Mouse (Mus musculus): ENCODE data around the gene Mvp. TPM values are rescaled to one million over a fixed set of nuclear protein-coding genes. Genes with fewer than 3 reads are reported as not detected.

Mvp gene
- polyA plus RNA-seq, 1 experiment from 2014 or later: 5.8 TPM

GRCm38 (mm10) chr7:127017950-127018345, 3.5 kb upstream of the Mvp start:
- 61% methylated on average over 6 of the region's 6 CpGs for WGBS

GRCm38 (mm10) chr7:127016971-127017949, 2.8 kb upstream of the Mvp start, which contains the start of gene Pagr1a:
Gene Pagr1a (minus strand): TSS chr7:127017352.
- peak within 1 kb of the TSS; percentile 92 for H3K9ac ChIP-seq (replicated peaks)
- 4% methylated on average over 39 of the region's 39 CpGs for WGBS
- H3K4me1 ChIP-seq: peaks cover 70% of the 10 kb centered on the region
- no peaks in the 10 kb centered on the region for H3K9me3 ChIP-seq
- ATAC-seq (ENCODE audit: low FRiP score, low read depth): peak; percentile 79
- no peaks in the 10 kb centered on the region for H3K27me3 ChIP-seq
- peaks cover 35% of the 10 kb centered on the region for H3K36me3 ChIP-seq
- H3K27ac ChIP-seq (replicated peaks): peak within 1 kb of the TSS; percentile 95
- peak within 1 kb of the TSS; percentile 74 for H3K4me3 ChIP-seq
- peak within 1 kb of the TSS; percentile 91 for H3K4me2 ChIP-seq (replicated peaks)

More at GRCm38 (mm10) chr7:127017950-127018345, 3.5 kb upstream of the Mvp start:
- no peaks in the 10 kb centered on the region for H3K9me3 ChIP-seq
- ATAC-seq (ENCODE audit: low FRiP score, low read depth): no peak
- peaks cover 36% of the 10 kb centered on the region for H3K36me3 ChIP-seq
- 0 out of 2 replicates have a peak overlapping the region, but pooled peaks have one; percentile 5 for H3K4me2 ChIP-seq (replicated peaks)
- H3K27me3 ChIP-seq: no peaks in the 10 kb centered on the region
- H3K27ac ChIP-seq (replicated peaks): peak overlapping the region; percentile 61
- H3K9ac ChIP-seq (replicated peaks): peak overlapping the region; percentile 44; the same call in 1 of the 2 replicates
- H3K4me3 ChIP-seq: no peak overlapping the region
- H3K4me1 ChIP-seq: peaks cover 76% of the 10 kb centered on the region

DNA sequence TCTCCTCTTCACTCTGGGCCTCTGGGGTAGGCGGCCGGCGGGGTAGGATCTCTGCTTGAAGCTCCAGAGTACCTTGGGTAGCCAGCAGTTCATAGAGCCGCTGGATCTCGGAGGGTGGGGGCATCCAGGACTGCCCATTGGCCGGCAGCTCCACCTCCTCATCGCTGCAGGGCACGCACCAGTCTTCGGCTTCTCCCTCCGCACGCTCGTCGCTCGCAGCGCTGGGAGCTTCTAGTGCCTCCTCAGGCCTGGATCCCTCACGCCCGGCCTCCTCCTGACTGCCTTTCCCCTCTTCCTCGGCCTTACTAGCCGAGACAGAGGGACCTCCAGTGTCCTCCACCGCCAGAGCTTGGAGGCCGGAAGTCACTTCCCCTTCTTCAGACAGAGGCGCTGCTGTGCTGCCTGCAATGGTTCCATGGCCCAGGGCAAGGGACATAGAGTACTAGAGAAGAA, 2.1 kb upstream of the Mvp start:
- Histone ChIP-seq H3K36me3 (peaks cover 39% of the 10 kb centered on the region), H3K4me1 (peaks cover 66% of the 10 kb centered on the region), H3K27me3 (no peaks in the 10 kb centered on the region), H3K9ac (replicated peaks) (peak overlapping the region; percentile 92), H3K4me2 (replicated peaks) (peak overlapping the region; percentile 91), H3K4me3 (peak overlapping the region; percentile 74), H3K27ac (replicated peaks) (peak overlapping the region; percentile 95), H3K9me3 (no peaks in the 10 kb centered on the region)
- under 1% methylated on average over 20 of the region's 22 CpGs for WGBS
- ATAC-seq (ENCODE audit: low FRiP score, low read depth): peak; percentile 25

DNA sequence TGATC, 1.9 kb upstream of the Mvp start, which contains the start of gene Pagr1b:
TSS of gene Pagr1b (minus strand) at position 4 of the 5 bp plus-strand sequence.
- H3K9ac ChIP-seq (replicated peaks): peak within 1 kb of the TSS; percentile 92
- no peaks in the 10 kb centered on the region for H3K27me3 ChIP-seq
- no peaks in the 10 kb centered on the region for H3K9me3 ChIP-seq
- H3K36me3 ChIP-seq: peaks cover 39% of the 10 kb centered on the region
- peaks cover 64% of the 10 kb centered on the region for H3K4me1 ChIP-seq
- peak within 1 kb of the TSS; percentile 91 for H3K4me2 ChIP-seq (replicated peaks)
- no peak for ATAC-seq (ENCODE audit: low FRiP score, low read depth)
- peak within 1 kb of the TSS; percentile 74 for H3K4me3 ChIP-seq
- H3K27ac ChIP-seq (replicated peaks): peak within 1 kb of the TSS; percentile 95

- ATAC-seq (ENCODE audit: low FRiP score, low read depth): peak; percentile 27
- Histone ChIP-seq H3K4me2 (replicated peaks) (peak overlapping the region; percentile 91), H3K4me3 (peak overlapping the region; percentile 74), H3K27ac (replicated peaks) (peak overlapping the region; percentile 95), H3K36me3 (peaks cover 39% of the 10 kb centered on the region), H3K9ac (replicated peaks) (peak overlapping the region; percentile 92), H3K4me1 (peaks cover 62% of the 10 kb centered on the region), H3K27me3 (no peaks in the 10 kb centered on the region), H3K9me3 (no peaks in the 10 kb centered on the region)
- WGBS: 2% methylated on average over 10 of the region's 10 CpGs
These were observed 1.7 kb upstream of the Mvp start for GRCm38 (mm10) chr7:127016081-127016480.

DNA sequence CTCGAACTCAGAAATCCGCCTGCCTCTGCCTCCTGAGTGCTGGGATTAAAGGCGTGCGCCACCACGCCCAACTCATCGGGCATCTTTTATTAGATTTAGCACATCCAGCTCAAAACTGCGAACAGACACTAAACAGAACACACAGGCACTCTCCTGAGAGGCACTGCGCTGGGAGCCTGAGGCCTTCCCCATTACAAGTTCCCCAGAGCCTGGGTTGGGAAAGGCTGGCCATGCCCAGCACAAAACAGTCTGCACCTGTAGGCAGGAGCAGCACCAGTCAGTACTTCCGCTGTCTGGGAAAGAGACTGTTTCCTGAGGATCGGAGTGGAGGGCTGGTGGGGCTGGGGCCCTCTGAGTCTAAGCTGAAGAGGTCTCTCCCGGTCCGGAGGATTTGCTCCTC, 572 bp upstream of the Mvp start:
- H3K9me3 ChIP-seq: no peaks in the 10 kb centered on the region
- peak overlapping the region; percentile 91; the same call in 1 of the 2 replicates for H3K4me2 ChIP-seq (replicated peaks)
- H3K9ac ChIP-seq (replicated peaks): no peak overlapping the region
- no peak overlapping the region for H3K27ac ChIP-seq (replicated peaks)
- no peaks in the 10 kb centered on the region for H3K27me3 ChIP-seq
- H3K36me3 ChIP-seq: peaks cover 43% of the 10 kb centered on the region
- H3K4me1 ChIP-seq: peaks cover 51% of the 10 kb centered on the region
- WGBS: 96% methylated on average over 12 of the region's 12 CpGs
- no peak for ATAC-seq (ENCODE audit: low FRiP score, low read depth)
- peak overlapping the region; percentile 74; the same call in 1 of the 2 replicates for H3K4me3 ChIP-seq

- ATAC-seq (ENCODE audit: low FRiP score, low read depth): no peak
These were observed 1.0 kb downstream of the Mvp start for GRCm38 (mm10) chr7:127013385-127013784.

DNA sequence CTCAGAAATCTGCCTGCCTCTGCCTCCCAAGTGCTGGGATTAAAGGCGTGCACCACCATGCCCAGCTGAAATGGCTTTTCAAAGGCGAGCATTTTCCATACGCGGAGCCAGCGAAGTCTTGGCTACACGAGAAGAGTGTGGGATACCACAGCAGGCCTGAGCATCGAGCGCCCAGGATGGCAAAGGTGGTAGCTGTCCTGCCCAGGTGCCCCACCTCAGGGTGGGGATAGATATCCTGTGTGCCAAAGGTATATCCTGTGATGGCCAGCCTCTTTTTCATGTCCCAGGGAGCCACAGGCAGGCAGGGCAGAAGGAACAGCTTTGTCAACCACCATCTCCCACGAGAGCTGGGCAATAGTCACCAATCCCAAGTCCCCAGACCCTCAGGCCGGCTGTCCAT, 1.6 kb downstream of the Mvp start:
- WGBS: 95% methylated on average over 10 of the region's 10 CpGs
- H3K9me3 ChIP-seq: no peaks in the 10 kb centered on the region
- no peak overlapping the region for H3K27ac ChIP-seq (replicated peaks)
- H3K9ac ChIP-seq (replicated peaks): no peak overlapping the region
- H3K36me3 ChIP-seq: peaks cover 43% of the 10 kb centered on the region
- H3K4me2 ChIP-seq (replicated peaks): no peak overlapping the region
- no peaks in the 10 kb centered on the region for H3K27me3 ChIP-seq
- H3K4me3 ChIP-seq: no peak overlapping the region
- peaks cover 35% of the 10 kb centered on the region for H3K4me1 ChIP-seq
- no peak for ATAC-seq (ENCODE audit: low FRiP score, low read depth)

More at GRCm38 (mm10) chr7:127013385-127013784, 1.0 kb downstream of the Mvp start:
- Histone ChIP-seq H3K9me3 (no peaks in the 10 kb centered on the region), H3K4me1 (peaks cover 39% of the 10 kb centered on the region), H3K36me3 (peaks cover 43% of the 10 kb centered on the region), H3K9ac (replicated peaks) (no peak overlapping the region), H3K27me3 (no peaks in the 10 kb centered on the region), H3K4me3 (no peak overlapping the region), H3K4me2 (replicated peaks) (no peak overlapping the region), H3K27ac (replicated peaks) (no peak overlapping the region)
- 97% methylated on average over 6 of the region's 6 CpGs for WGBS

DNA sequence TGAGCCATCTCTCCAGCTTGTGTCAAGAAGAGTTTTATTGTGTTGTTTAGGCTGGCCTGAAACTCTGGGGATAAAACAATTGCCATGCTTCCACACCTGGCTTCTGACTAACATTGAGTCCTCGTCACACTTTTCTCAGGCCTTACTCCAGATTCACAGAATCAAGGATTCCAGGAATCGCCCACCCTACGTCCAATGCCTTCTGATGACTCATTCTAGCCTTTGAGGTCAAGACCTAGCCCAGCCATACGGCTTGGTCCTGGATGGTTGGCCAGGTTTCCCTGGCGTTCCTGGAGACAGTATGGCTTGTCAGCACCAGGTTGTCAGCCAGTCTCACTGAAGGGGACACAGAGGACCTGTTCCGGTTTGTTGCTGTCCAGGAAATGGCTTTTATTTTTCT, 2.0 kb downstream of the Mvp start:
- Histone ChIP-seq H3K36me3 (peaks cover 43% of the 10 kb centered on the region), H3K4me3 (no peak overlapping the region), H3K4me1 (peaks cover 32% of the 10 kb centered on the region), H3K9ac (replicated peaks) (no peak overlapping the region), H3K9me3 (no peaks in the 10 kb centered on the region), H3K27ac (replicated peaks) (no peak overlapping the region), H3K4me2 (replicated peaks) (no peak overlapping the region), H3K27me3 (no peaks in the 10 kb centered on the region)
- no peak for ATAC-seq (ENCODE audit: low FRiP score, low read depth)
- 92% methylated on average over 6 of the region's 6 CpGs for WGBS

DNA sequence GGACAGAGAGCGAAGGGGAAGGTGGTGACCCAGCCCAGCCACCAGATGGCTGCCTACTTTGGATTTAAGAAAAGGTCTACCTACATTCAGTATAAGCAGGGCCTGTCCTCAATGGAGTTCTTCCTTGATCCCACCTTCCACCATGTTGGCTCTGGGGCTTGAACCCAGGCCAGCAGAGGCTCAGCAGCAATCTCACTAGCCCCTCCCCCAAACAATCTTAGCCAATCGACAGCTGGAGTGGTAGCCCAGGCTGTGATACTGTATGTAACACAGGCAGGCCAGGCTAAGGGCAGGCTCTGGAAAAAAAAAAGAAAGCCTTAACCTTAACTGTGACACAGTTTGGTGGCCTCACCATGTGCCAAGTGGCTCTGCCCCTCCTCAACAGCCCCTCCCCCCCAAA, 2.7 kb downstream of the Mvp start:
- Histone ChIP-seq H3K4me2 (replicated peaks) (no peak overlapping the region), H3K27me3 (no peaks in the 10 kb centered on the region), H3K27ac (replicated peaks) (no peak overlapping the region), H3K4me1 (peaks cover 32% of the 10 kb centered on the region), H3K4me3 (no peak overlapping the region), H3K36me3 (peaks cover 43% of the 10 kb centered on the region), H3K9ac (replicated peaks) (no peak overlapping the region), H3K9me3 (no peaks in the 10 kb centered on the region)
- no peak for ATAC-seq (ENCODE audit: low FRiP score, low read depth)
- 72% methylated on average over 2 of the region's 2 CpGs for WGBS

DNA sequence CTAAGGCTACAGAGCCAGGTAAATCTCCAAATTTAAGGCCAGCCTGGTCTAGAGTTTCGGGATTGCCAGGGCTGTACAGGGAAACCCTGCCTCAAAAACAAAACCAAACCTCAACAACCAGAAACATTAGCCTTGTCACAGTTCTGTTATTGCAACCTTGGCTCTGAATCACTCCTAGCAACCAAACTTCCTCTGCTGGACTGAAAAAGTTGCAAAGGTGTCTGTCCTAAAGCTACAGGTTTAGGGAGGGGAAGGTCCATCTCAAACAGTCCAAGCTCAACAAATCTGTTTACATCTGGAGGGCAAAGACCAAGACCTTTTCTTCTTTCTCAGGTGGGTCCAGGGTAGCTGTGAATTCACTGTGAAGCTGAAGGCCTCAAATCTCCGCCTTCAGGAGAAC, 3.4 kb downstream of the Mvp start:
- Histone ChIP-seq H3K27ac (replicated peaks) (no peak overlapping the region; the same call in 1 of the 2 replicates), H3K4me1 (peaks cover 31% of the 10 kb centered on the region), H3K36me3 (peaks cover 43% of the 10 kb centered on the region), H3K4me3 (no peak overlapping the region), H3K9ac (replicated peaks) (no peak overlapping the region), H3K27me3 (no peaks in the 10 kb centered on the region), H3K4me2 (replicated peaks) (no peak overlapping the region), H3K9me3 (no peaks in the 10 kb centered on the region)
- WGBS: 96% methylated on average over 2 of the region's 2 CpGs
- no peak for ATAC-seq (ENCODE audit: low FRiP score, low read depth)

GRCm38 (mm10) chr7:127009307-127010085, 4.9 kb downstream of the Mvp start:
- Histone ChIP-seq H3K36me3 (peaks cover 31% of the 10 kb centered on the region), H3K4me2 (replicated peaks) (no peak overlapping the region), H3K4me1 (peaks cover 15% of the 10 kb centered on the region; the same call in 1 of the 2 replicates), H3K4me3 (no peak overlapping the region), H3K9me3 (no peaks in the 10 kb centered on the region), H3K27me3 (no peaks in the 10 kb centered on the region), H3K9ac (replicated peaks) (no peak overlapping the region), H3K27ac (replicated peaks) (peak overlapping the region; percentile 58; the same call in 1 of the 2 replicates)
- WGBS: 86% methylated on average over 17 of the region's 17 CpGs
- no peak for ATAC-seq (ENCODE audit: low FRiP score, low read depth)
